Mouse (Mus musculus) spleen, adult 2 months (tissue): Measurements from ENCODE around the gene Prok2.

ENCODE experiments used
- CTCF ChIP-seq: fragments of 200-500 bp; IDR thresholded peaks from 2 replicates; pipeline ENCODE4 v1.5.1; 2011; ENCODE audit warnings: mild to moderate bottlenecking, inconsistent platforms; ENCODE audit not compliant: insufficient read depth, insufficient read length, insufficient replicate concordance; ENCODE audit errors: extremely low read depth
- POLR2A ChIP-seq: fragments of 200-500 bp; IDR thresholded peaks from 2 replicates; pipeline ENCODE4 v1.6.1; 2011; ENCODE audit warnings: low read depth, low read length, inconsistent platforms

- no peak for TF ChIP-seq CTCF
- TF ChIP-seq POLR2A, result no peak
Observed at GRCm38 (mm10) chr6:99768495-99768894, 42.3 kb upstream of the Prok2 start.
